Mouse (Mus musculus): Measurements from ENCODE around the gene Gnptg.

GRCm38 (mm10) chr17:25250181-25250835, 10.4 kb upstream of the Gnptg start:
- TF ChIP-seq EP300 (IDR thresholded peaks at IDR 0.05; ENCODE audit: low read depth): no peak
- no peak for TF ChIP-seq CTCF (IDR thresholded peaks at IDR 0.05; ENCODE audit: low read depth)
